In the genomic region with DNA sequence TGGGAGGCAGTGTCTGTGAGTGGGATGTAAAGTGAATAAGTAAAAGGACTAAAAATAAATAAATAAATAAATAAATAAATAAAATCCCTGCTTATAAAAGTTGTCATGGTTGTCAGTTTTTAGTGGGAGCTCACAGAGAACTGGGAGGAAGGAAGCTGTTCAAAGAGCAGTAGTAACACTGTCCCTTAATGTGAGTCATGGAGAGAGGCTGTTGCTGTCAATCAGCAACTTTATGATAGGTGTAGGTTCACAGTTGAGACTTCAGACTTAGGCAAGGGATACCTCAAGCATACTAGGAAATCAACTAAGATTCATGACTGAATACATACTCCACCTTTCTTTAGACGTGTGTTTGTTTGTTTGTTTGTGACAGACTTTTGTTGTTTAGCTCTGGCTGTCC, we compare ENCODE assay signal across 32 mouse cellular contexts. TPM values are rescaled to one million over a fixed set of nuclear protein-coding genes. Genes with fewer than 3 reads are reported as not detected.
"Had no signal": no experiment of that assay in that cellular context is flagged by ENCODE, and none has a peak within 500 bp of the region (broad histone marks: within the 10 kb centered on the region; RNA-seq: fewer than 3 reads in every experiment).

No protein-coding gene starts in this region.

- ATAC-seq: liver, embryonic 12.5 days; liver, postnatal 0 days; lung, postnatal 0 days; midbrain, embryonic 13.5 days; midbrain, embryonic 15.5 days; midbrain, embryonic 16.5 days had no signal

- DNase-seq: left cerebral cortex, postnatal 4 days; liver; liver, embryonic 13.5 days; liver, postnatal 0 days; lung, adult 18-20 months; lung, adult 2 months; lung, embryonic 14.5 days; lung, postnatal 10 days; lung, postnatal 14 days; lung, postnatal 36 days; lung, postnatal 4 days; midbrain, embryonic 14.5 days had no signal

- H3K27me3 ChIP-seq: limb, embryonic 12.5 days; limb, embryonic 13.5 days; limb, embryonic 15.5 days; liver, embryonic 12.5 days; liver, embryonic 13.5 days; liver, embryonic 15.5 days; lung, embryonic 15.5 days; midbrain, embryonic 12.5 days; midbrain, embryonic 13.5 days; midbrain, embryonic 15.5 days; neural tube, embryonic 12.5 days had no signal

- H3K4me3 ChIP-seq: left cerebral cortex, adult 2 months; limb, embryonic 10.5 days; limb, embryonic 12.5 days; limb, embryonic 13.5 days; limb, embryonic 15.5 days; liver, embryonic 12.5 days; liver, embryonic 13.5 days; liver, embryonic 15.5 days; lung, embryonic 15.5 days; megakaryocyte, embryonic 14.5 days; midbrain, embryonic 10.5 days; midbrain, embryonic 12.5 days; midbrain, embryonic 13.5 days; midbrain, embryonic 15.5 days; neural tube, embryonic 12.5 days had no signal

- H3K4me2 ChIP-seq: limb, embryonic 12.5 days; limb, embryonic 13.5 days; limb, embryonic 15.5 days; liver, embryonic 11.5 days; liver, embryonic 12.5 days; liver, embryonic 13.5 days; liver, embryonic 15.5 days; lung, embryonic 14.5 days; lung, embryonic 15.5 days; midbrain, embryonic 11.5 days; midbrain, embryonic 12.5 days; midbrain, embryonic 13.5 days; midbrain, embryonic 15.5 days; neural tube, embryonic 12.5 days had no signal

- H3K36me3 ChIP-seq: limb, embryonic 10.5 days; limb, embryonic 12.5 days; limb, embryonic 13.5 days; limb, embryonic 15.5 days; liver, embryonic 12.5 days; liver, embryonic 13.5 days; liver, embryonic 15.5 days; lung, embryonic 15.5 days; midbrain, embryonic 10.5 days; midbrain, embryonic 12.5 days; midbrain, embryonic 13.5 days; midbrain, embryonic 15.5 days; neural tube, embryonic 12.5 days had no signal

RNA-seq across cellular contexts. Expression of a gene that starts 45.4 kb away (rescaled TPM):
- total RNA-seq: megakaryocyte progenitor cell, adult 5-6 weeks; monocyte, adult 5-6 weeks had no signal
